Mouse (Mus musculus): ENCODE measurements around the gene Wwox. TPM values are rescaled to one million over a fixed set of nuclear protein-coding genes. Genes with fewer than 3 reads are reported as not detected.

The Wwox gene
- polyA plus RNA-seq, 1 experiment from 2014 or later = 9.9 TPM

GRCm38 (mm10) chr8:115025390-115026098, 586.1 kb downstream of the Wwox start:
- no peak for DNase-seq (ENCODE audit: low spot score)
- H3K27ac ChIP-seq (replicated peaks) = no peak overlapping the region
- peaks cover 8% of the 10 kb centered on the region for H3K4me1 ChIP-seq
- no peaks in the 10 kb centered on the region for H3K36me3 ChIP-seq (replicated peaks)
- H3K27me3 ChIP-seq (replicated peaks; ENCODE audit: low read depth, poor library complexity, severe bottlenecking) = no peaks in the 10 kb centered on the region
- no peak overlapping the region for H3K4me3 ChIP-seq
- WGBS = 84% methylated on average over 10 of the region's 10 CpGs
- no peaks in the 10 kb centered on the region for H3K9me3 ChIP-seq

- Histone ChIP-seq H3K36me3 (replicated peaks) (no peaks in the 10 kb centered on the region), H3K4me3 (no peak overlapping the region), H3K4me1 (peaks cover 8% of the 10 kb centered on the region), H3K27me3 (replicated peaks; ENCODE audit: low read depth, poor library complexity, severe bottlenecking) (no peaks in the 10 kb centered on the region), H3K27ac (replicated peaks) (no peak overlapping the region), H3K9me3 (no peaks in the 10 kb centered on the region)
- WGBS = 55% methylated on average over 7 of the region's 7 CpGs
- DNase-seq (ENCODE audit: low spot score) = no peak
These were observed 586.7 kb downstream of the Wwox start for GRCm38 (mm10) chr8:115026201-115026600.

- H3K27ac ChIP-seq (replicated peaks) = no peak overlapping the region
These were observed 593.7 kb downstream of the Wwox start for GRCm38 (mm10) chr8:115033194-115033593.

GRCm38 (mm10) chr8:115036016-115036415, 596.6 kb downstream of the Wwox start:
- H3K27me3 ChIP-seq (replicated peaks; ENCODE audit: low read depth, poor library complexity, severe bottlenecking) = no peaks in the 10 kb centered on the region
- H3K36me3 ChIP-seq (replicated peaks) = no peaks in the 10 kb centered on the region
- 81% methylated on average over 9 of the region's 9 CpGs for WGBS
- H3K27ac ChIP-seq (replicated peaks) = no peak overlapping the region
- 0 out of 2 replicates have a peak, but pooled peaks cover 3% of the 10 kb centered on the region for H3K4me1 ChIP-seq
- no peak overlapping the region for H3K4me3 ChIP-seq
- H3K9me3 ChIP-seq = no peaks in the 10 kb centered on the region
- DNase-seq (ENCODE audit: low spot score) = no peak

More at GRCm38 (mm10) chr8:115033194-115033593, 593.7 kb downstream of the Wwox start:
- 70% methylated on average over 1 of the region's 1 CpGs for WGBS
- Histone ChIP-seq H3K4me1 (0 out of 2 replicates have a peak, but pooled peaks cover under 1% of the 10 kb centered on the region), H3K4me3 (no peak overlapping the region), H3K36me3 (replicated peaks) (no peaks in the 10 kb centered on the region), H3K9me3 (no peaks in the 10 kb centered on the region), H3K27me3 (replicated peaks; ENCODE audit: low read depth, poor library complexity, severe bottlenecking) (no peaks in the 10 kb centered on the region)
- DNase-seq (ENCODE audit: low spot score) = no peak

GRCm38 (mm10) chr8:115038426-115038825, 599.0 kb downstream of the Wwox start:
- Histone ChIP-seq H3K4me3 (no peak overlapping the region), H3K4me1 (0 out of 2 replicates have a peak, but pooled peaks cover 3% of the 10 kb centered on the region), H3K27ac (replicated peaks) (no peak overlapping the region), H3K36me3 (replicated peaks) (no peaks in the 10 kb centered on the region), H3K27me3 (replicated peaks; ENCODE audit: low read depth, poor library complexity, severe bottlenecking) (no peaks in the 10 kb centered on the region), H3K9me3 (no peaks in the 10 kb centered on the region)
- WGBS = 17% methylated on average over 4 of the region's 4 CpGs
- DNase-seq (ENCODE audit: low spot score) = no peak

- peak; percentile 20 for DNase-seq (ENCODE audit: low spot score)
- no peaks in the 10 kb centered on the region for H3K27me3 ChIP-seq (replicated peaks; ENCODE audit: low read depth, poor library complexity, severe bottlenecking)
- H3K4me3 ChIP-seq = no peak overlapping the region
- H3K27ac ChIP-seq (replicated peaks) = no peak overlapping the region
- 61% methylated on average over 7 of the region's 7 CpGs for WGBS
- no peaks in the 10 kb centered on the region for H3K36me3 ChIP-seq (replicated peaks)
- peaks cover 17% of the 10 kb centered on the region for H3K4me1 ChIP-seq
- H3K9me3 ChIP-seq = no peaks in the 10 kb centered on the region
These were observed 606.3 kb downstream of the Wwox start for GRCm38 (mm10) chr8:115045746-115046145.

GRCm38 (mm10) chr8:115046496-115046895, 607.0 kb downstream of the Wwox start:
- peak; percentile 20 for DNase-seq (ENCODE audit: low spot score)
- Histone ChIP-seq H3K4me3 (no peak overlapping the region), H3K9me3 (no peaks in the 10 kb centered on the region), H3K27me3 (replicated peaks; ENCODE audit: low read depth, poor library complexity, severe bottlenecking) (no peaks in the 10 kb centered on the region), H3K4me1 (peaks cover 17% of the 10 kb centered on the region), H3K36me3 (replicated peaks) (no peaks in the 10 kb centered on the region), H3K27ac (replicated peaks) (no peak overlapping the region; the same call in 1 of the 2 replicates)
- WGBS = 59% methylated on average over 4 of the region's 4 CpGs

GRCm38 (mm10) chr8:115058193-115058835, 618.9 kb downstream of the Wwox start:
- no peak for DNase-seq (ENCODE audit: low spot score)
- no peaks in the 10 kb centered on the region for H3K36me3 ChIP-seq (replicated peaks)
- 87% methylated on average over 12 of the region's 12 CpGs for WGBS
- no peaks in the 10 kb centered on the region for H3K9me3 ChIP-seq
- no peak overlapping the region for H3K27ac ChIP-seq (replicated peaks)
- H3K4me3 ChIP-seq = no peak overlapping the region
- 0 out of 2 replicates have a peak, but pooled peaks cover 5% of the 10 kb centered on the region for H3K4me1 ChIP-seq
- H3K27me3 ChIP-seq (replicated peaks; ENCODE audit: low read depth, poor library complexity, severe bottlenecking) = peaks cover 6% of the 10 kb centered on the region; the same call in 1 of the 2 replicates

- Histone ChIP-seq H3K27ac (replicated peaks) (no peak overlapping the region), H3K4me1 (peaks cover 6% of the 10 kb centered on the region; the same call in 1 of the 2 replicates), H3K36me3 (replicated peaks) (no peaks in the 10 kb centered on the region), H3K9me3 (no peaks in the 10 kb centered on the region), H3K4me3 (no peak overlapping the region), H3K27me3 (replicated peaks; ENCODE audit: low read depth, poor library complexity, severe bottlenecking) (0 out of 2 replicates have a peak, but pooled peaks cover 7% of the 10 kb centered on the region)
- WGBS = 85% methylated on average over 5 of the region's 5 CpGs
- DNase-seq (ENCODE audit: low spot score) = no peak
These were observed 624.2 kb downstream of the Wwox start for GRCm38 (mm10) chr8:115063623-115064022.

GRCm38 (mm10) chr8:115064691-115065090, 625.2 kb downstream of the Wwox start:
- no peak for DNase-seq (ENCODE audit: low spot score)
- H3K9me3 ChIP-seq = no peaks in the 10 kb centered on the region
- H3K36me3 ChIP-seq (replicated peaks) = no peaks in the 10 kb centered on the region
- no peak overlapping the region for H3K4me3 ChIP-seq
- WGBS = 89% methylated on average over 15 of the region's 15 CpGs
- peaks cover 5% of the 10 kb centered on the region; the same call in 1 of the 2 replicates for H3K4me1 ChIP-seq
- H3K27me3 ChIP-seq (replicated peaks; ENCODE audit: low read depth, poor library complexity, severe bottlenecking) = 0 out of 2 replicates have a peak, but pooled peaks cover 7% of the 10 kb centered on the region
- no peak overlapping the region for H3K27ac ChIP-seq (replicated peaks)

GRCm38 (mm10) chr8:115065386-115065785, 625.9 kb downstream of the Wwox start:
- peaks cover 5% of the 10 kb centered on the region; the same call in 1 of the 2 replicates for H3K4me1 ChIP-seq
- WGBS = 62% methylated on average over 7 of the region's 7 CpGs
- no peak overlapping the region for H3K27ac ChIP-seq (replicated peaks)
- H3K9me3 ChIP-seq = no peaks in the 10 kb centered on the region
- H3K27me3 ChIP-seq (replicated peaks; ENCODE audit: low read depth, poor library complexity, severe bottlenecking) = 0 out of 2 replicates have a peak, but pooled peaks cover 7% of the 10 kb centered on the region
- DNase-seq (ENCODE audit: low spot score) = no peak
- no peak overlapping the region for H3K4me3 ChIP-seq
- no peaks in the 10 kb centered on the region for H3K36me3 ChIP-seq (replicated peaks)

GRCm38 (mm10) chr8:115066550-115067058, 627.1 kb downstream of the Wwox start:
- Histone ChIP-seq H3K4me1 (peaks cover 5% of the 10 kb centered on the region; the same call in 1 of the 2 replicates), H3K36me3 (replicated peaks) (no peaks in the 10 kb centered on the region), H3K27me3 (replicated peaks; ENCODE audit: low read depth, poor library complexity, severe bottlenecking) (0 out of 2 replicates have a peak, but pooled peaks cover 7% of the 10 kb centered on the region), H3K27ac (replicated peaks) (no peak overlapping the region), H3K4me3 (no peak overlapping the region), H3K9me3 (no peaks in the 10 kb centered on the region)
- 93% methylated on average over 8 of the region's 8 CpGs for WGBS
- DNase-seq (ENCODE audit: low spot score) = no peak

All from embryonic facial prominence, embryonic 10.5 days (tissue).